Mouse (Mus musculus): ENCODE results near the gene Zscan21.

DNA sequence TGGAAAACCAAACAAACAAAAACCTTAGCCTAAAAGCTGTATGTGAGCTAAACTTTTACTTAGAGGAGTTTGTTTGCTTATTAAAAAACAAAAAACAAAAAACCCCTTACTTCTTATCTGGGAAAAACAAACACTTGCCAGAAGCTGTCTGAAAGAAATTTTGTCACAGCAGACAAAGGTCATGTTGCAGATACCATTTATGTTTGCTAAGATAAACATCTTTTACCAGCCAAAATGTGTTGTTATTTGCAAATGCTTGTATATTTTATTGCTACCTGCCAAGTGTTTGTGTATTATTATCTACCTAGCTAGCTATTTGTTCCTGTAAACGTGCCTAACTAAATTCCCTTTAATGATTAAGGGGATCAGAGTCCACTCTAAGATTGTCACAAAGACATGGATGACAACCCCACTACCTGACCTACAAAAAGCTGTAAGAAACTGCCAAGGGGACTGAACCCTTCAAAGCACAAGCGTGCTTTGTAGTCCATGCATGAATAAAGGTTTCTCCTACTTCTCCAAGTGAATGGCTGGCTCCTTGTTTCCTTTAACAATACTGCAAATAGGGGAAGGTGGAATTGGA is 33.3 kb upstream of the Zscan21 start:
- TF ChIP-seq MAFK (IDR thresholded peaks at IDR 0.05; ENCODE audit: insufficient read depth, low read depth, low read length) (no peak), ZC3H11A (IDR thresholded peaks at IDR 0.05; ENCODE audit: borderline replicate concordance, low read depth, low read length) (no peak), CHD2 (IDR thresholded peaks at IDR 0.05; ENCODE audit: low read depth, low read length) (no peak), ZNF384 (IDR thresholded peaks at IDR 0.05; ENCODE audit: low read depth, low read length) (no peak)
